Mouse (Mus musculus) hindlimb bud, embryonic 11.5 days (tissue): ENCODE data around the gene Dgkz.

ENCODE experiments used
- DNase-seq: peaks from one replicate; pipeline ENCODE4 v3.0.0-alpha.2; 2012; ENCODE audit warnings: low read depth, low spot score; ENCODE audit errors: extremely low spot score

The Dgkz gene

DNA sequence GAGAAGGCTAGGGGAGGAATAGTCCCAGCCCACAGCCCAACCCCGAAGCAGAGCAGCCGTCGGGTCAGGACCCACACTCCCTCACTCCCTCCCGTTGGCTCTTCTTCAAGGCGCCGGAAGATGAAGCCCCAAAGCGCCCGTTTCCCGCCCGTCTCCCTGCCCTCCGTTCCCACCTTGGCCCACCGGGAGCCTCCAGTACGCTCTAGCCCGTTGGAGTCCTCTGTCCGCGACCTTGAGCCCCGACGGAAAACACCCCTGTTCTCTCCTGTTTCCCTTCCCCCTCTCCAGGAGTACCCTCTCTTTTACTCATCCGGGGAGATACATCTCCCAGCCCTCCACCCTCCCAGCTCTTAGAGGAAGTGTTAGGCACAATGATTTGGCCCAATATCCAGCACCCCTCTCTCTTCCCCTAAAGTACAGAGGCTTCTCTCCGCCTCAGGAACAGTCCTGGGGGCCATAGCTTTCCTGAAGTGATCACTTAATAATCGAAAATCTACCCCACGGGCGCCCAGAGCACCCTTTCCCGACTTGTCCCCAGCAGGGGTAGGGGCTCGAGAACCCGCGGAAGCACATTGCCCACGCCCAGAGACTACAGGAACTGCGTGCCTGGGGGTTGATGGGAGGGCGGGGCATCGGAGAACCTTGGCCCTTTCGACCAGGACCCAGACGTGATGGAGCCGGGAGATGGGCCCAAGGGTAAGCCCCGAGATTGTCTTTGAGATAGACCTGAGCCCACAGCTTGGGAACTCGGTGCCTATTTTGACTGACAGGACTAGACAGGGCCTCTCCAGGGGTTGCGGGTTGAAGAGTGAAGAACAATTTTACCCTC lies 52.9 kb downstream of the Dgkz start:
- no peak for DNase-seq

DNA sequence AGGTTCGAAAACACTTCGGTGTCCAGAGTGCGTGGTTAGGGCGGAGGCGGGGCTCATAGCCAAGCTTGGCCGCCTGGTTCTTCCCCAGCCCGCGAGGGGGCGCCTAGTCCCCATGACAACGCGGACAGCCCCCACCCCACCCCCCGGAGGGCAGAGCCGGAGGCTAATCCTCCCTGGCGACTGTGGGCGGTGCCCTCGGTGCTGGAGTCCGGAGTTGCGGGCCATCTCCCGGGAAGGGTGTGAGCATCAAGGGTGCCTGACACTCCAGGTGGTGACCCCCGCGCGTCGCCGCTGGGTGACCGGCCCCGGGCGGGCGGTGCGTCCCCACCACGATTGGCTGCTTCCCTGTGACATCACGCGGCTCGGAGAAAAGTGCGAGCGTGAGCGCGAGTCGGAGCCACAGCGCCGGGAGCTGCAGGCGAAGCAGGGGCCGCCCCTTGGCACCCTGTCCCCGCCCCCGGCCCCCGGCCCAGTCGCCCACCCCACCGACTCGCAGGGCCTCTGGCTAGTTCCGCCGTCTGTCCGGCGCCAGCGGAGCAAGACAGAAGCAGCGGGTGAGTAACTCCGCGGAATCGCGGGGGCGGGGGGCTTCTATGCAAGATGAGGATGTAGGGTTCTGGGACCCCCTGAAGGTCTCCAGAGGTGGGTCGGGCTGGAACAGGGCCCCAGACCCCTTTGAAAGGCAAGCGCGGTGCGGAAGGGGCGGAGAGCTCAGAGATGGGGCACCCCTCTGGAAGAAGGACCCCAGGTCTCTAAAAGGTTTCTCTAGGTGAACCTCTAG lies 53.7 kb downstream of the Dgkz start:
- DNase-seq: no peak

DNA sequence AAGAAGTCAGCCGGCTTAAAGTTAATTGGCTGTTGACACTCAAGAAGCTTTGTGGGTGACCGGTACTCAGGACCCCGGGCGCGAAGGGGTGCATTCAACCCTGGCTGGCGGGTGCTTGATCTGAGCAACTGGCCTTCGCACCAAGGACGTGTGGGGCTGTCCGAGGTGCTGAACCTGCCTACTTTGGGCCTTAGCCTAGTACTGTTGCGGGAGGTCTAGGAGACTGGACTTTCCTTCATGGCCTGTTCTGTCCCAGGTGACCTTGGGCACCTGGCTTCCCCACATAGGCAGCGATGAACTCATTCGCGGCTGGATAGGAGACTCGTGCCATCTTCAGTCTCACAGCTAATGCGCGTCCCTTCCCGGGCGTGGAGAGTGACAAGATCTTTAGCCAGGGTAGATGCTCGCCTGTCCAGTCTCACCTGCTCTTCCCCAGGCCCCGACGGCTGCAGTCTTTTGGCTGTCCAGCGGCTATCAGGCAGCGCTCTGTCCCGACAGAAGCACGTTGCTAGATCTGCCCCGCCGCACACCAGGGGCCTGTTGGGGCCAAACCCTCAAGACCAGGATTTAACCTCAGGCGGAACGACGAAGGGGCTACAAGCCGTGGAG lies 54.4 kb downstream of the Dgkz start:
- no peak for DNase-seq

DNA sequence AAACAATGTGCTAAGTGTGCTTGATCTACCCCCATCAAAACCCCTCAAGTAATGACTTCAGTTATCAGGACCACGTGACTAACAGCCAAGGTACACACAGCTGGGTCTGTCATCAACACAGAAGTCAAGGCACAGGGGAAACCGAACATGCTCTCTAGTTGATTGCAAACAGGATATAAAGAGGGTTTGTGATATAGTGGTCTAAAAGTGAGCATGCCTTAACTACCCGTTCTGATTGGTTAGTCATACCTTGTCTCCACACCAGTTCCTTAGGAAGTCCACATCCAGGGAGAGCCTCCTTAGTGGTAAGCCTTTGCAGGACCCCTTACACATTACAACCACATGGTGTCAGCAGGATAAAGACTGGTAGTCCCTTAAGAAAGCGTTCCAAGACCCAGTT lies 55.5 kb downstream of the Dgkz start:
- no peak for DNase-seq

DNA sequence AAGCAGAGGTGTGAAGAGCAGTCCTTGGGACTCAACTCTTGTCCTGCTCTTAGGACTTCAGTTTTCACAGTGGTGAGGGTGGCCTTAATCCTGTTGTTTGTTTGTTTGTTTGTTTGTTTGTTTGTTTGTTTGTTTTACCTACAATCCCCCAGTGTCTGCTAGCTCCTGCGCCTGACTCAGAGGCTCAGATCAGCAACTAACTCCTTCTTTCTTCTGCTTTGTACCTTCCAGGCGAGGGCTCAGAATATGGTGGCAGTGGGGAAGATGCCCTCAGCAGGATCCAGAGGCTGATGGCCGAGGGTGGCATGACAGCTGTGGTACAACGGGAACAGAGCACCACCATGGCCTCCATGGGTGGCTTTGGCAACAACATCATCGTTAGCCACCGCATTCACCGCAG lies 58.6 kb downstream of the Dgkz start:
- no peak for DNase-seq

DNA sequence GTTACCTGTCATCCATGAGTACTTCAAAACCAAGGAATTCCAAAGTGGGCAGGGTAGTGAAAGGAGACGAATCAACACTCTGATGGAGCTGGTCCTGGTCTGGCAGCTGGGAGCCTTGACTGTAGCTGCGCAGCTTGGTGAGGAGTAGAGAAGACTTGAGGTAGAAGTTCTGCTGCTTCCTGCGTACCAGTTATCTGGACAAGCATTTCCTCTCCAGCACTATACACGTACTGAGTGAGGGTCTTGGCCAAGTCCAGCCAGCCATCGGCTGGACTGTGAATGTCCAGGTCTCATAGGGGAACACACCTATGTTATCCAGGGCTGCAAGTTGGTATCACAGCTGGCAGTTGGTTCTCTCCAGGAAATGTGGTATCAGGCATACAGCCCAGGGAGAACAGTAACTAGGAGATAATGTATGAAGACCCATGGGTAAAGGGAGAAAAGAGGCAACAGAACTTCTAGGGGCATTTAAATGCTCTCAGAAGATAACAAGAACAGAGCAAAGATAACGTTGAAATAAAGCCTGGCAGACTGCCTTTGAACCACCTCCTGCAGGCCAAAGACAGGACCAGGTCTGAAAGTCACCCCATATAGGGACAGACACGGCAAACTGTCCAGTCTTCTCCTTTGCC lies 59.2 kb downstream of the Dgkz start:
- DNase-seq: no peak

DNA sequence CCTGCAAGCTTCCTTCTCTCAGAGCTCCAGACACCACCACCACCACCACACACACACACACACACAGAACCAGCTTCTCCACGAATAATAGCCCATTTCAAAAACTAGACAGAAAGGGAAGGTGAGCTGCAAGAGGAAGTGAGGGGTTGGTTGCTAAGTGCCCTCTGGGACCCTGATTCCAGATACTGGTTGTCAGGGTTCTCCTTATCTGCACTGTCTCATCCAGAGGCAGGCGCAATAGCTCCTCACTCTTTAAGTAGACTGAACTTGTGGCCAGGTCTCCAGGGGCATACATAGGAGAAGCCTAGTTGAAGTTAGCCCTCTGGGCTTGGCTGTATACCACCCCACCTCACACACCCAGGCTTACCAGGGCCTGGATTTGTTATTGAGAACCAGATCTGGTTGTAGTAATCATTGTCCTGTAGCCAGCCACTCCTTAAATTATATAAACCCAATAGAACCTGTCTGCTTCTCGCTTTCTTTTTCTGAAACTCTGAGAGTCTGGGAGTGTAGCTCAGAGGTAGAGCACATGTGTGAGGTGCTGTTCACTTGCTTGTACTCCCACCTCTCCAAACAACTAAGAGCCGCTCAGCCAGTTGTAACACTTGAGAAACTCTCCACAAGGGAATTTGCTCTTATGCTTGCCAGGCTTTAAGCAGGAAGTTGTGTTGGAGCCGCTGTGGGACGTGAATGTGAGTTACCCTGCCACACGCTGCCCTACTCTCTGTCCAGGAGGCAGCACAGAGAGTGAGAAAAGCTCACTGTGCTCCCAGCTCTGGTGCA lies 62.1 kb downstream of the Dgkz start:
- DNase-seq: no peak

DNA sequence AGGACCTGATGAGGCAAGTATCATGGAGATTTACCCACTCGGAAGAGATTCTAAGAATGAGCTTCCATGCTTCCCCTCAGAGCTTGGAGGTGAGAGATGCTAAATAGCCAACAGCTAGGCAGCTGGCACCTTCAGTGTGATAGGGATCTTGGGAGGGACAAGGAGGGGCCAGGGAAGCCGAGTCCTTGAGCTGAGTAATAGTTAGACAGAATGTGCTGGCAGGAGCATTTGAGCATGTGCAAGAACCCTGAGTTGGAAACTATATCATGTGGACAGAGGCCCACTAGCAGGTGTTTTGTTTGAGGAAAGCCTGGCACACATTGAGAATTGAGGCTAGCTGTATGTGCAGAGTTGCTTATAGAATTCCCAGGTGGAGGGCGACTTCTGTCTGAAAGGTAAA lies 63.0 kb downstream of the Dgkz start:
- no peak for DNase-seq

DNA sequence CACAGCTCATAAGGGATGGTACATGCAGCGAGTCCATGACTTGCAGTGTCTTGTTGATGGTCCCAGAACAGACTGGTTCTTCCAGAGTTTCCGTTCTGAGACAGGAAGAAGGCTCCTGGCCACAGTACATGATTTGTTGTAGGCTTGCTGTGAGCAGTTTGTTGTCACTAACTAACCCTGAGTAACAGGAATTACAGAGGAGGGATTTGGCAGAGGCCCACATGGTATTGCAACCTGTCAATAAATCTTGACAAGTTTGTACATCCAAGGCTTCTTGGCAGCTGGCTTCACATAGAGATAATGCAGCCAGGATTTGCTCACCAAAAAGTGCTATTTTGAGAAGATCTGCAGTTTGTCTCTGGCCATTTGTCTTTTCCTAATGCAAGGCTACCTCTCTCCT lies 69.5 kb downstream of the Dgkz start:
- DNase-seq: no peak

DNA sequence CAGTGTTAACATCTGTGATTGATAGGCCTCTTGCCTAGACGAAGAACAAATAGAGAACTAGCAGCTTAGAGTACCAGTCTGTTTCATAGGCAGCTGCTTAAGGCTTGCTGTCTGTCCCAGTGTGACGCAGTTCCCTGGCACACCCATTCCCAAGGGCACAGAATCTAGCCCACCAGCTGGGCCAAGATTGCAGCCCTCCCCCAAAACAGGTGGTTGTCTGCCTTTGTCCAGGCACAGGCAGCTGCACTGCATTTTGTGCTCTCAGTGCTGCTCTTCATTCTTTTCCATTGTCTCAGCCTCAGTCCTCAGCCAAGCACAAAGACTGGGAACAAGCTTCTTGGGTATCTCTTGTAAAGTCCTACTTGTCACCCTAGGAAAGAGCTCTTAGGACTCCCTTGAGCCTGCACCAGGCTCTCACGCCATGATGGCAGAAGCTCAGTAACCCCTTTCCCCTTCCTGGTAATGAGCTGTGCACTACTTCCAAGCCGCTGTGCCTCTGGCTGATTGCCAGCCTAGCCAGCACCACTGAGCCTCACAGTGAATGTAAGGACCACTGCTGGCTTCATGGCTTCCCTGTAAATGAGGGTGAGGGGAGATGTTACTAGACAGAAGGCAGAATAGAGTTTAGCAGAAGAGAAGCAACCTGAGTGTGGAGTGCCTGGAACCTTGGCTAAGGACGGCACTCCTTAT lies 70.9 kb downstream of the Dgkz start:
- no peak for DNase-seq

DNA sequence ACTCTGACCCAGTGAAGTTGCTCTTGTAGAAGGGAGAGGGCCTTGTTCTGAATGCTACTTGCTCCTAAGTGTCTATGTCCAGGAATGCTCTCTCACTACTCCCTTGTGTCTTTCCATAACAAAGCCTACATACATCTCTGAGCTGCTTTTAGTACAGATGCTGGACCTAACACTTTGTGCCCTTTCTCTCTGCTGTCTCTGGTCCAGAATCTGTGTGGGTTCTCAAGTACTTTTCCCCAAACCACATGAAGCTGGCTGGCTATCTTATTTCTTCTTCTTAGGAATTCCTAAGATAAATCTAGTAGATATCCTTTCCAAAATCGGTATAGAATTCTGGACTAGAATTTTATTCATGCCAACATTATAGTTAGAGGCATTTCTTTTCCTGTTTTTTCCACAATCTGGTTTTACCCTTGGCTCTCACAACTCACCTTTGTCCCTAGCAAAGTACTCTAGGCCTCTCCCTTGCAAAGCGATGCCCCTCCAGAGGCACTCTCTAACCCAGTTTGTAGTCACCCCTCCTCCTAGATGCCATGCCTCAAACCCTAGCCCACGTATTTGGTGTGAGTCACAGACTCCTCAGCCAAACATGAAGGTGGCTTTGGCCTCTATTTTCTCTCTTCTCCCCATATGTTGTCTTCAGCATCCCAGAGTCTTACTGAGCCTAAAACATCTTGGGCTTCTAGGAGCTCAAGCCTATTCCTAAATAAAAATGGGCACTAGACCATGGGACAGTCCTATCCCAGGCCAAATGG lies 72.3 kb downstream of the Dgkz start:
- DNase-seq: no peak

DNA sequence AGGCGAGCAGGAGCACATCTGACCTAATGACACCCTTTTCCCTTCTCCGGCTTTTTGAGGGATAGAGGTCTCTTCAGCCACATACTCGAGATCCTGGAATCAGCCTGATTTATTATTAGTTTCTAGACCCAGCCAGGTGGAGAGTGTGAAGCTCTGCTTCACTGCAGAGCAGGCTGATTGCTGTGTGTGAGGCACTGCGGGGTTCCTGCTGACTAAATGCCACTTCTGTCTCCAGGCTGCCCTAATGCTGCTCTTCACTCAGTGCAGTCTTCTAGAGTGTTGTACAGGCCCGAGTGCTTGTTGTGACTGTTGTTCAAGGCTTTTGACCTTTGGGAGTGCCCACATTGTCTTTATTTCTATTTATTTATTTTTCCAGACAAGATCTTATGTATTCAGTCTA lies 73.3 kb downstream of the Dgkz start:
- no peak for DNase-seq

DNA sequence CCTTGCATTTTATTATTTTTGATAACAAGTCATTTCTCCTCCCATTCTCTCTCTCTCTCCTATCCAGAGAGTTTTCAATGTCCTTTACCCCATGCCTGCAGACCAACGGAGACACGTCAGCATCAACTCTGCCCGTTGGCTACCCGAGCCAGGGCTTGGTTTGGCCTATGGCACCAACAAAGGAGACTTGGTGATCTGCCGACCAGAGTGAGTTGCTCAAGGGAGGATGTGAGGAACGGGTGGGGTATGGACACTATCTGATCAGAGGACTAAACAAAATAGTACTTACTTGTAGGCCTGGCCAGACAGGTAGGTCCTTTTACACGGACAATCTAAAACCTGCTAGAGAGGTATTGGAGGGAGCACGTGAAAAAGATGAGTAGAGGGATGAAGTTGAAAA lies 75.2 kb downstream of the Dgkz start:
- DNase-seq: no peak

DNA sequence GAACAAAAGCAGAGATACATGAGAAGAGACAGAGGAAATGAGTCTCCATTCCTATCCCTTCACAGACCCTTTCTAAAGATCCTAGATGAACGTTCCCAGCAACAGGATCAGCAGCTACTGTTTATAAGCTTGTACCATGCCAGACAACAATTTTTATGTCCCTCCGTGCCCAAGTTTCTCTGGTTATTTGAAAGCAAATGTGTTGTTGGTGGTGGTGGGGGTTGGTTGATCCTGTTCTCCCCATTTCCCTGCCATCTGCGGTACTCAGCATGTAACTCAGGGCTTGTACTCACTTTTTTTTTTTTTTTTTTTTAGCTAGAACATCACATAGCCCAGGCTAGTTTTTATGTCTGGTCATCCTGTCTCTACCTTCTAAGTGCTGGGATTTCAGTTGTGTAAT lies 76.5 kb downstream of the Dgkz start:
- no peak for DNase-seq

DNA sequence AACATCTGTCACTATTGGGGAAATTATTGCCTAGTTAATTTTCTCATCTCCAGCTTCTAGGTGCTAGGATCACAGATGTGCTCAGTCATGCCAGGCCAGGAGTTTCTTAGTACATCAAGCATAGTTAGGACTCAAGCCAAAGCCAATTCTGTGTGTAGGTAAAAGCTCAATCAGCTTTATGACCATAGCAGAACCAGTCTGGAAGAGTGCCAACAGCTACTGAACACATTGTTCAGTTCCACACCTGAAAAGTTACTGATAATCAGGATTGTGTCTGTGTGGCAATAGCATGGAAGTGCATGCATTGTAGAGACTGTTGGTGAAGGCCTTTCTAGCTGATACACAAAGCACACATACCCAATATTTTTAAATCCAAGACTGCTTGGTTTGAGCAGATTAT lies 77.7 kb downstream of the Dgkz start:
- DNase-seq: no peak

DNA sequence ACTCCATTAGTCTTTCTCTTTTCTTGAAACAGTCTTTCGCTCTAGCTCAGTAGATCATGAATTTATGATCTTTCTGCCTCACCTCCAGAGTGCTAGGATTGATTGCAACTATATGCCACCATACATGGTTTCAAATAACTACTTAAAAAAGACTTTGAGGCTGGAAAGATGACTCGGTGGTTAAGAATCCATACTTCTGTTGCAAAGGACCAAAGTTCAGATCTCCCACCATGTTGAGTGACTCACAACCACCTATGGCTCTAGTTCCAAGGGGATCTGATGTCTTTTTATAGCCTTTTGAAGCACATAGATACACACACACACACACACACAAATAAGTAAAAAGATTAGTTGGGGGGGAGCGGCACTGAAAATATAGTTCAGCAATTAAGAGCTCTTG lies 80.3 kb downstream of the Dgkz start:
- DNase-seq: no peak

DNA sequence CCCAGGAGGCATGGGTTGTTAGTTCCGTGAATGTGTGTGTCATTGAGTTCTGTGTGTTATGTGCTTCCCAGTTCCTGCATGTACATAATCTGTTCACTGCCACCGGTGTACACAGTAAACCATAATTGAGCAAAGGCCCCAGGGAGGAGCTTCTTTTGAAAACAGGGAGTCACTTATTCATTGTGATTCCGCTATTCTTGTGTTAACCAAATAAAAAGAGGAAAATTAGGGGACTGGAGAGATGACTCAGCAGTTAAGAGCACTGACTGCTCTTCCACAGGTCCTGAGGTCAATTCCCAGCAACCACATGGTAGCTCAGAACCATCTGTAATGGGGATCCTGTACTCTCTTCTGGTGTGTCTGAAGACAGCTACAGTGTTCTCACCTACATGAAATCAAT lies 80.9 kb downstream of the Dgkz start:
- no peak for DNase-seq

DNA sequence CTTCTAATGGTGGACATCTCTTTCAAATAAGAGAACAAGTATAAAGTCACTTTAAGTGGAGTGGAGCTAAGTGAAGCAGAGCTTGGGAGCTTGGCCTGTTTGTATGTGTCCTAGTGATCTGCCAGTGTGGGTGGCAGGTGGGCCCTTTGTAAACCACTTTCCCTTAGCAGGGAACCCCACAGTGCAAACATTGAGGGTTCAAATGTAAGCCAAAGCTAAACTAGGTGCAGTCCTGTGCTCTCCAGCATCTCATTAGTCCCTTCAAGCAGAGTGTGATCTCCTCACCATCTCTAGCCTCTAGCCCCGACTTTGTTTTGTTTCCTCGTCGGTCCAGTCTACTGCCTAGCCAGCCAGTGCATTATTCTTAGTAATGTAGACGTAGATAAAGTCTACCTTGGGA lies 91.0 kb downstream of the Dgkz start:
- DNase-seq: no peak

DNA sequence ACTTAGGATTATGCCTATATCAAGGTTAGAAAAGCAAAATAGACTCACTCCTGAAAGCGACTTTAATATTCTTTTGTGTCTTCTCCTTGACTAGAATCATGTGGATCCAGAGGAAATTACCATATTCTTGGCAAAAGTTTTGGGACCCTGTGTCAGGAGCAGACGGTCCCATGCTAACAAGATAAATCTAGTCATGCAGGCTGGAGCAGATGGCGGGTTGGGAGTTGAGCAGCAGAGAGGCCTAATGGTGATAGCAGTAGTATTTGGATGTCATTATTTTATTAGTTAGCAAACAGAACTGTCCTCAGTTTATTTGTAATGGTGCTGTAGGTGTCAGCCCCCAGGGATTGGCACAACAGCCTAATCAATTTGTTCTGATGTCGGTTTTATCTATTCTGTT lies 91.7 kb downstream of the Dgkz start:
- DNase-seq: no peak
